Mouse (Mus musculus) 416B (cell line): ENCODE measurements around the gene Lama5.
A peak's percentile ranks its signal among the peaks of the same experiment; 100 is the strongest.

Experiments
- DNase-seq: peaks from one replicate; pipeline ENCODE4 v3.0.0; 2011; ENCODE audit warnings: low read depth

Lama5 gene

DNA sequence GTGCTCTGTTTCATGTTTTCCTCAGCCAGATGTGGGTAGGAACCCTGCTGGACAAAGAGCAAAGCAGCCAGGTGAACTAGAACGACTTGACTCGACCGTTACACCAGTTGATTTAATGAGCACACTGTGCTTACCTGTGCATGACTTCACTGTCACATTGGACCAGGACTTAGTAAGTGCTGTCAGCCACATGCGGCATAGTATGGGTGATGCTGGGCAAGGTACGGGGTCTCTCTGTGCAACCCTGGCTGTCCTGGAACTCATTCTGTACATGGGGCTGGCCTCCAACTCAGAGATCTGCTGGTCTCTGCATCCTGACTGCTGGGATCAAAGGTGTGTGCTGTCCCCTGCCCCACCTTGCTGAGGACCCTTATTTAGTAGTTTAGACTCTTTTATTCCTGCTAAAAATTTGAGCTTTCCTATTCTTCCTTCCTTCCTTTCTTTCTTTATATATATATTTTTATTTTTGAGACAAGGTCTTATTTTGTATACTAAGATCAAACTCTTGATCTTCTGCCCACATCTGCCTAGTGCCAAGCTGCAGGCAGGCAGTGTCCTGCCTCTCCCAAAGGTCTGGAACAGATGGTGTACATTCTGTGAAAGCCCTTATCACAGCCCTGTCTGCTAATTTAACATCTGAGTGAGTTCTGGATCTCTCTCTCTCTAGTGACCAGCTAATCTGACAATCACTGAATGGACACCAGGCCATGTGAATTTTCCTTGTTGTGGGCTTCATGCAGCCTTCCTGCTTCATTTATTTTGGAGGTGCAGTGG lies 29.0 kb upstream of the Lama5 start:
- DNase-seq, result no peak

DNA sequence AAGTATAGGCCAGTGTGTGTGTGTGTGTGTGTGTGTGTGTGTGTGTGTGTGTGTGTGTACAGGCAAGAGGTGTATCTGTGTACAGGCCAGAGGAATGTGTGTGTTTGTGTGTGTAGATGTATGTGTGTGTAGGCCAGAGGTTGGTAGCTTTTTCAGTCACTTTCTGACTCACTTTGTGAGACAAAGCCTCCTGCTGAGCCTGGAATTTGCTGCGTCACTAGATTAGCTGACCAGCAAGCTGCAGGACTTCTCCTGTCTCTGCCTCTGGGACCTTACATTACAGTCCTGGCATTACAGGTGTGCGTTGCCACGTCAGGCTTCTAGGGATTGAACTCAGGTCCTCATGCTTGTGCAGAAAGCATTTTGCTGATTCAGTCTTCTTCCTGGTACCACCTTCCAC lies 26.2 kb upstream of the Lama5 start:
- DNase-seq, result no peak

DNA sequence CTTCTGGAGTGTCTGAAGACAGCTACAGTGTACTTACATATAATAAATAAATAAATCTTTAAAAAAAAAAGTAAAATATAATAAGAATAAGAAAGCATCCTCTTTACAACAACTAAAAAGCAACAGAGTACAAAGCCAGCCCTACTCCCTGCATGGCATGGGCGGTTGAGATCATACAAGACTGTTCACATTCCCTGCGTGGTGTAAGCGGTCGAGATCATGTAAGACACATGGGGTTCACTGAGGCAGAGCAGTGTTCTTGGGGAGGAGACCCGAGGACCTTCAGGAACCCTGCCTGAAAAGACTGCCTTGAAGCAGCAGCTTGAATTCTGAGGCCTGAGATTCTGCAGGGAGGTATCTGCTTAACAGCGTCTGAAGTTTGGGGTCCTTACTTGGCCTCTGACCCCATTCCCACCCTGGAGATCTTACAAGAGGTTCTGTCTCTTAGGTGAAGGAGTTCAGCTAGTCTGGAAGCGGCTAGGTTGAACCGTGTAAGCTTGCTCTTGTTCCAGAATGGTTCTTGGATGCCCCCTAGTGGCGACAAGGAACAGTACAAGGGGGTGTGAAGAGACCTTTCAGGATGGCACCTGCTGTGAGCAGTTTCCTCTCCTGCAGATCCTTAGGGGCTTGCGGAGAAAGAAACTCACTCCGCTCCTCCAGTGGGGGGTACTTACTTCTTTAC lies 25.4 kb upstream of the Lama5 start:
- peak; percentile 92 for DNase-seq

DNA sequence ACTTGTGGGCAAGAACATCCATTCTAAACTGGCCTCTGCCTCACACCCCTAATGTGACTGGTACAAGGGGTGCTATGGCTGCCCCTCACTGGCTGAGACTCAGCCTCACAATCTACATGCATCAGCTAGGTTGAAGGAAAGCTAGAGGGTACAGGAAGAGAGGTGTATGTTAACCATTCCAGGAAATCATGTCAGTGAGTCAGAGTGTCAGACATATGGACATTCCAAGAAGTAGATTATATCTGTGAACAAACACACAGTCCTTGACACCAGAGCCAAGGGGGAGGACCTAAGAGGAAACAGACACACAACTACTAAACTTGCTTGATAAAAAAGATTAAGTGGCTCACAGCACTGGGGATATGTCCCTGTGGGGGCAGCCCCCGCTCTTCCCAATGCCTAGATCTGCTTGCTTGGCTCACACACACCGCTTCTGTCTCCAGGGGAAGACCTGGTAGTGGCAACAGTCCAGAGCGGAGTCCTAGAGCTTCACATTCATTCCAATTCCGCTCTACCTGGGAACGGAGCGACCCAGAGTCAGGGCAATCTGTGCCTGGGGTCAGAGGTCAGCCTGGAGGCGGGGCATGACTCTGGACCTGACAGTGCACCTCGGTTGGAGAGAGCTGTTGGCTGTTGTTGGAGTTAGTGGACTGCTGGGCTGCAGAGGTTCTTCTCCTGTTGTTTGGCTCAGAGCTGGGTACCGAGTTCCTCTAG lies 23.4 kb upstream of the Lama5 start:
- peak; percentile 62 for DNase-seq

DNA sequence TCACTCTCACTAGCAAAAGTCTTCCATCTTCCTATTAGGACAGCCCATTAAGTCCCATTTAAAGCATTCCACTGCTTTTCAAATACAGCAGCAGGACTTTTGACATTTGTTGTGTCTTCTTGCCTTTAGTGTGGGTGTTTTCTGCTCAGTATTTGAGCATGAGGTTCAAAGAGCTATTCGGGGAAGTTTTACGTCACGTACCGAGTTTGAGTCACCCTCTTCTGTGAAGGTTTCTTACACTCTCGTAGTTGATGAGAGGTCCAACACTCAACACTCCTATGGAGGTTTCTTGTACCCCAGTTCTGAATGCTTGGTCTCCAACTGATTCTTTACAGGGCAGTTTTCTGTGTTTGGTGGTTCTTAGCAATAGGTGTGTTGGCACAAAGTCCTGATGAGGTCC lies 22.3 kb upstream of the Lama5 start:
- DNase-seq, result no peak

DNA sequence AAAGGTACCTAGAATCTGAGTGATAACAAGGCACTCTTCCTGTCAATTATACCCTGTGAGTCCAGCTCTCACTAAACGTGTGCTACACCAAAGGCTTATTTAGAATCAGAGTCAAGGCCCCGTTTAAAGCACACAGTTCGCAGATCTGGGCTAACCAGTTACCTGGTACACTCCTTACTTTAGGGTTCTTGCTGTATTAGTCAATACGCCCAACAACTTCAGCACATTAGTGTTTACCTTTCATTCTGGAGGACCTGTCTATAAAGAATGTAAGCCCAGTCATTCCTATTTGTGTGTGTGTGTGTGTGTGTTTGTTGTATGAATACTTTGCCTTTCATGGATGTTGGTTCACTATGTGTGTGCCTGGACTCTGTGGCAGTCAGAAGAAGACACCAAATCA lies 17.4 kb upstream of the Lama5 start:
- DNase-seq, result no peak

DNA sequence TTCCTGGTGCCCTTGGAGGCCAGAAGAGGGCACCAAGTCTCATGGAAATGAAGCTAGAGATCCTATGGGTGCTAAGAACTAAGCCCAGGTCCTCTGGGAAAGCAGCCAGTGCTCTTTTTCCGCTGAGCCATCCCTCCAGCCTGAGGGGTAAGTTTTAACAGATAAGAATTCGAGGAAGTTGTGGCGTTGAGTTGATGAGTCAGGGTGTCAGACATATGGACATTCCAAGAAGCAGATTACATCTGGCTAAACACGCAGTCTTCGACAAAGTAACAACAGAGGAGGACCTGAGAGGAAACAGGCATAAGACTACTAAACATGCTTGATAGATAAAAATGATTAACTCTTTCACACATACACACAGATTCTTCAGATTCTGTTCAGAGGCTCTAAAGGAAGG lies 12.9 kb upstream of the Lama5 start:
- peak; percentile 90 for DNase-seq

DNA sequence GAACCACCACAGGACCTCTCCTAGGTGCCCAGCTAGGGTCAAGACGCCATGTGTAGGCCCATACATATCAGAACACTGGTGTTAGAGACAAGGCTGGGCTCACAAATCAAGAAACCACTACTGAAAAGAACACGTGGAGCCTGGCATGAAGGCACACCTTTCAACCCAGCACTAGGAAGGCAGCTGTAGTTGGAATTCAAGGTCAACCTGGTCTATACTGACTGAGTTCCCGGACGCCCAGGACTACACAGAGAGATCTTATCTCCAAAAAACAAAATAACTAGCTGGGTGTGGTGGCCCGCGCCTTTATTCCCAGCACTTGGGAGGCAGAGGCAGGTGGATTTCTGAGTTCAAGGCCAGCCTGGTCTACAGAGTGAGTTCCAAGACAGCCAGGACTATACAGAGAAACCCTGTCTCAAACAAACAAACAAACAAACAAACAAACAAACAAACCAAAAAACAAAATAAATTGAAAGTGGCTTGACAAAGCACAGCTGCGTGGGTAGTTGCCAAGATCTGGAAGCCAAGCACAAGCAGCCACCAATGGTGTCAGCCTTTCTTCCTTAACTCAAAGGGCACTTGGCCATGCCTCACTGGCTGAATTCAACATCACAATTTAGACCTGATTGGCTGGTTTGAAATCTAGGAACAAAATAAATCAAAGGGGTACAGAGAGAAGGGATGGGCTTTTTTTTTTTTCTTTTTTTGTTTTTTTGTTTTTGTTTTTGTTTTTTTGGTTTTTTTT lies 12.1 kb upstream of the Lama5 start:
- no peak for DNase-seq

DNA sequence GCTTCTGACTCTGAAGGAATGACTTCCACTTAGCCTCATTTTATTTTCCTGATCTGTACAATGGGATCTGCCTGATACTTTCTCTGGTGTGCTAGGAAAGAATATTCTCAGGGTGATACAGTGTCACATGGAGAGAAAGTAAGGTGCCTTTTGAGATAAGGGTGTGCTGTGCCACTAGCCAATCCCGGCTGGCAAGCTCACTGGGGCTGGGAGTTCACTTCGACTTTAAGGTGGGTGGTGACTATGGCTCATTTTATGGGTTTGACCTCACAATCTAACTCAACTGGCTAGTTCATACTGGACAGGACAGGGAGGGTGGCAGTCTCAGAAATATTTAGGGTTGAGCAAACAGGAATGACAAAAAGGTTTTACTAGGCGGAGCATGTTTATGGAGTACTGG lies 11.3 kb upstream of the Lama5 start:
- DNase-seq, result no peak

DNA sequence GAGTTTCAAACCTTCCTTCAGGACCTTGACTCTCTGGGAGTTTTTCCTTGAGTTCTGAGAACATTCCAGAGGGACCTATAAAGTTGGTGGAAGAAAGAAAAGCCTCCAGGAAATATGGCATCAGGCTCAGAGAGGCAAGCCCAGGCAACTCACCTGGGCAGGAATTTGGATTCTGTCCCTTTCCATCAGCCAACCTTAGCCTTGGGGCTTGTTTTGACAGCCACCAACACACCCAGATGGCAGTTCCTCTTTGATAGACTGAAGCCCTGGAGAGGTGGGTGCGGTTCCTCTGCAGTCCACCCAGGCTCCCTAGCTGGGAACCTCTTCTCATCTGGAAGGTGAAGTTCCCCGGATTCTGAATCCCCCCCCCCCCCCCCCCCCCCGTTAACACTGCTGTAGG lies 10.8 kb upstream of the Lama5 start:
- no peak for DNase-seq

DNA sequence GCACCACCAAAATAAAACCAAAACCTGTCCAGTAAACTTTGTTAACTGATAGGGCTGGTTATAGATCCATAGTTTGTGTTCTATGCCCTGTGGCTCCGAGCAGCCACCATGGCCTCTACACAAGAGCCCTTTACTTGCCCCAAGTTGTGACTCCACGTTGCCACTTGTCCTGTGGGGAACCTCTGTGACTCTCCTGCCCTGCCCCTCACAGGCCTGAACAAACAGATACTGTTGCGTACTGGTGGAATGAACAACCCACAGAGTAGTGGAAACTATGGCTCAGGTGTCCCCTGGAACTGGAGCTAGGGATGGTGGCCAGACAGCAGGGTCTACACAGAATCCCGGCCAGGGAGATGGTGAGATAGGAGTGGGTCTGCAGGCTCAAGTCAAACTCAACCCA lies 10.1 kb upstream of the Lama5 start:
- DNase-seq, result no peak

DNA sequence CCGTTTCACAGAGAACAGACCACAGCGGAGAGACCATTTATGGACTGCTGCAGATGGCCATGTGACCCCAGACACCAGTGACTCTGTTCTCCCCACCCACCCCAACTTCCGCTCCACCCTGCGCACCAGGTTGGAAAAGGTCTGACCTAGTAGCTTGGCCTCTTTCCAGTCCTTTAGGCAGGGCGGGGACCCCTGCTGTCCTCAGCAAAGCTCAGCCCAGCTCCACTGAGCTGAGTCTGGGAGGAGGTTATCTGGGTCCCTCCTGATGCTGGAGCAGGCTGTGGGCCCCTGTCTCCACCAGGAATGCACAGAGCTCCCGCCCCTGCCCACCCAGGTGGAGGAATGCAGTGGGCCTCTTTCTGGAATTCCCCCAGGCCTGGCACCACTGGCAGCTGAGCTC lies 9.3 kb upstream of the Lama5 start:
- no peak for DNase-seq

DNA sequence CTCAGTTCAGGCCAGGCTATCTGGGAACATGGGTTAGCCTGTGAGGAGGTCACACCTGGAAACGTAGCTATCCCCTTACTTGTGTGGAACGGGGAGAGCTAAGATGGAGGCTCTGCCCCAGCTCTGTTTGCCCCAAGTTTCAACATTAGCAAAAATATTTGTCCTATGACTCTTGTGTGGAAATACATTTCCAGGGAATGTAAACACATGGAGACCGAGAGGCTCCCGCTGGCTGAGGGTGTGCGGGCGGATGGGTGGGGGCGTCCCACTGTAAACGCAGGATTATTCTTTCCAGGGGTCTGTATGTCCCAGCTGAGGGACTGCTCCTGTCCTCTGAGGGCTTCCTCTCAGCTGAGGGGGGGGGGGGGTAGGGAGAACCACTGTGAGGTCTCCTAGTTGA lies 8.7 kb upstream of the Lama5 start:
- DNase-seq, result no peak

DNA sequence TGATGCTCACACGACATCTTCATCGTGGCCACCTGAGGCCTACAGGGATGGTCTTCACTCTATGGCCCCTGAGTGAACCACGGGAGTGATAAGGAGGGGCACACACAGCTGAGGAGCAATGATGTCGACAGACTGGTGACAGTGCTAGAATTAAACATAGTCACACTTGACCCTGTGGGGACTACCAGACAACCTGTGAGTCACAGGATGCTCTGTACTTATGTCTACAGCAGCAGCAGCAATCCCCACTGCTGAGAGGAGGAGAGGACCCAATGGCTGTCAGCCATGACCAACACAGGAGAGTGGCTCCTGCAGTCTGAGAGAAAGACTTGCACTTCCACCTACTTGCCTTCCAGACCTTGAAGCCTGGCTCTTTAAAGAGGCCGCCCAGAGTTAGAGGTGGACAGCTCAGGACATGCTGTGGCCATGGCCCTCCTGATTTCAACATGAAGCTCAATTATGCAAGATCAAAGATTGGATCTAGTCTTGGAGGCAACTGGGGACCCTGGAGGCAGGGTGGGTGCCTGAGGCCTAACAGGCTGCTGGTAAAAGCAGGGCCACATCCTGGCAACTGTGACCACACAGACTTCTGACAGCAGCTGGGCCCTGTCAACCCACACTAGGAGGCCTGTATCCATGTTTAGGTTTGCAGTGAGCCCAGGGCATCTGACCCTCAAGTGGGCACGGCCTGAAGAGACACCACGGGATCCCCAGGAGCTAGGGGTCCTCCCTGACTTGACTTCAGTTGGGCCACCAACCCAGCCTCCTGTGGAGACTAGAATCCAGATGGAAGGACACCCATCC lies 7.6 kb upstream of the Lama5 start:
- DNase-seq, result peak; percentile 86

DNA sequence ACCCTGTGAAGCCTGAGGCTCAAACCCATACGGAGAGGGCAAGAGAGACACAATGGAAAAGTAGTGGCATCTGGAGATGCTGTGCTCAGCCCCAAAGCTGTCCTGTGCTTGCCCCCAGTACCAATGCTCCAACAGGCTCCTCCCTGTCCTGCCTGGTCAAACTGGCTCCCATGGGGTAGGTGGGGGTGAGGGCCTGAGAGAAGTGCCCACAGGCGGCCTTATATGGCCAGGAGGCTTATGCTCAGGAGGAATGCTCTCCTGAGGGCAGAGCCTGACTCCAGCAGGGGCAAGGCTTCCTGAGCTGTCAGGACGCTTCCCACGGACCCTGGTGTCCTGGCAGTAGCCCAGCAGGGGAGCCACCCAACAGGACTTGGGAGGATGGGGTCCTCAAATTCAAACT lies 4.8 kb upstream of the Lama5 start:
- DNase-seq, result no peak

DNA sequence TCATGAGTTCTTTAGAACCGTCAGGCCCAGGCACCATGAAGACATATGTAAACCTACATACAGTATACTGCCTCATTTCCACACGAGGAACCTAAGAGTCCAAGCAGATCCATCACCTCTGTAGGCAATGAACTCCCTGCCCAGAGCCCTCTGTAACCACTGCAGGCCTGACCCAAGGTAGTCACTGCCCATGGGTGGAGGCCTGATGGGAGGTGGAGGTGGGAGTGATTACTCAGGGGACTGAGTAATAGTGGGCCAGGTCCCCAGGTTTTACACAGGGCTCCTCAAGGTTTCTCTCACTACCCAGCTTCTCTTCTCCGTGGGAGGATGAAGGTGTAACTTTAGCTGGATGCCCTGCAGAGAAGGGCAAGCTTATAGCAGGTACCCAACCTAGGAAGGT lies 3.5 kb upstream of the Lama5 start:
- DNase-seq, result no peak

DNA sequence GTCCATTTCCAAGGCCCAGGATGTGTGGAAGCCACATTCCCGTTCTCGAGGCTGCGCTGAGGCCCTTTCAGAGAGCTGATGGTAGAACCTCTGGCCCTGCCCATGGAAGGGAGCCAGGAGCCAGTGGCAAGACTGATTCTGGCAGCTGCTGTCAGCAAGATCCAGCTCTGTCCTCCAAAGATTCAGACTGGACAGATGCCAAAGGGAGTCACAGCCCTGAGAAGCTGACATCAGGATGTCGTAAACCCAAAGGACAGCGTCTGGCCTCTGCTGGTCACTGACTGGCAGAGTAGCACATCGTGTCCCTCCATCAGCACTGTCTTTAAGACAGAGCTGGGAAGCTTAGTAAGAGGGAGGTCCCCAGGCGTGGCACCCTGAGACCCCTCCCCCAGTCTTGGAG lies 2.9 kb upstream of the Lama5 start:
- no peak for DNase-seq

DNA sequence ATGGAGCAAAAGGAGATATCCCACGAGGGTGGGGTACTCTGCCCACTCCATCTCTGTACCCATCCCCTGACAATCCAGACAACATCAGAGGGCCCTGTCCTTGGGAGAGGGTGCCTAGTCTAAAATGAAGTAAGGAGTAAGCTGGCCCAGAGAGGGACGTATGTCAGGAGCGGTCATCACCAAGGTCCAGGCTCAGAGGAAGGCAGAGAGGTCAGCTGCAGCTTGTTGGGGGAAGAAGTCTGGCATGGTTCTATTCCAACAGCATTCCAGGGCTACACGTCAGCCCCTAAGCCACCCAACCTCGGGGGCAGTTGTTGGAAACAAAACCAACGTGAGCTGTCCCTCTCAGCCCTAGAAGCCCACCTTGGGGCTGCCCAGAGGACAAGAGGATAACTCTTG lies 2.4 kb upstream of the Lama5 start:
- DNase-seq, result no peak

DNA sequence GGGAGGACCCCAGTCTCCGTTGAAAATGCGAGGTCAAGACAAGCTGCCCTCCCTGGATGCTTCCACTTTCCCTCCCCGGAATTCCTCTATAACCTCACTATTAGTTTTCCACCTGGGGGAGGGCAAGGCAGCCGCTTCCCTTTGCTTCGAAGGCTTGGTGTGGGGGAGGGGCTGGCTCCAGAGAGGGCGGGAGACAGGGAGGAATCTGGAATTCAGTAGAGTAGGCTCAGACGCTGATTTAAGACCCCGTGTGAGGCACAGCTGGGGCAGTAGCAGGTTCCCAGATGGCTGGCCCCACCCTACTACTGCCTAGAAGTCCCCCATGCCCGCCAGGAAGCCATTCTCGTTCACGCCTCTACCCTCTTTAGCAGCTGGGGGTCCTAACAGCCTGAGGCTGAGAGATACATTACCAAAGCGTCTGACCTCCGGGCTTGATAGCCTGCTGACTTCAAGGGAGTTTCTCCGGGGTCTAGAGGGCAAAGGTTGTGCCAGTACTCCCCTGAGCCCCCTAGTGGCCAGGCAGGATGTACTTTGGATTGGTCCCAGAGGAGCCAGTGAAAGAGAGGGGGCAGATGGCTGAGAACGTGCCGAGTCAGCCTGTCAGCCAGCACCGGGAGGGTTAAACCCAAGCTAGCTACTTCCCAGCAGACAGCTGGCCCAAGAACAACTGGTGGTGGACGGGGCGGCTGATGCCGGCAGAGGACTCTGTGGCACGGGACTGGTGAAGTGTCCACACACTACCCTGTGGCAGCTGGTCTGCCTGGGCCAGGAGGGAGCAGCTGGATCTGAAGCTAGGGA lies 1.8 kb upstream of the Lama5 start:
- DNase-seq, result peak; percentile 78

DNA sequence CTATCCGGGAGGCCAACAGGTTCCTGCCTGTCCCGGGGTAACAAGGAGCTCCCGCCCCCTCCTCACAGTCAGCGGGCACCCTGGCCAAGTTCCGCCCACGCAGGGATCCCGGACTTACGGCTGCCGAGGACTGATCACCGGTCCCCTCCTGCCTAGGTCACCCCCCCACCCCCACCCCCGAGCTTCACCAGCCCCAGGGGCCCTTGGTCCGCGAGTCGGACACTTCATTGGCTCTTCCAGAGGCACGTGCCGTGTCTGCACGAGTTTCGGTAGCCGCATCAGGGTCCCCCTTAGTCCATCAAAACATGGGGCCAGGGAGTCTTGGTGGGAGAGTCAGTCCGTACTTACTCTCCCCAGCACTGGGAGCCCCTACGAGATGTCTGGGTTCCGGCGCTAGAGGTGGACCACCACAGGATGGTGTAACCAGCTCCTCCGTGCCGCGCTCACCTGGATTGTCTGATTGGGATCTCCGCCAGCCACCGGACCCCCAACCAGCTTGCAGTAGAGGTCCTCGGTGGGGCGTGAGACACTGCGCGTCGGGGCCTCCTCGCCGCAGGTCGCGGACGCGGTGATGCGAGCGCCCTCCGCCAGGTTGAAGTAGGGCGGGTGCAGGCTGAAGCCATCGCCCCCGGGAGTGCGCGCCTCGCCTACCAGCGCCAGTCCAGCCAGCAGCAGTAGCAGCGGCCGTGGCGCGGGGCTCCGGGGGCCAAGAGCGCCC lies 456 bp downstream of the Lama5 start:
- no peak for DNase-seq
